Mouse (Mus musculus): ENCODE results near the gene Ppp3cb. TPM values are rescaled to one million over a fixed set of nuclear protein-coding genes. Genes with fewer than 3 reads are reported as not detected.
A peak's percentile ranks its signal among the peaks of the same experiment; 100 is the strongest.

Ppp3cb gene
- polyA plus RNA-seq, 1 experiment = 198 TPM

DNA sequence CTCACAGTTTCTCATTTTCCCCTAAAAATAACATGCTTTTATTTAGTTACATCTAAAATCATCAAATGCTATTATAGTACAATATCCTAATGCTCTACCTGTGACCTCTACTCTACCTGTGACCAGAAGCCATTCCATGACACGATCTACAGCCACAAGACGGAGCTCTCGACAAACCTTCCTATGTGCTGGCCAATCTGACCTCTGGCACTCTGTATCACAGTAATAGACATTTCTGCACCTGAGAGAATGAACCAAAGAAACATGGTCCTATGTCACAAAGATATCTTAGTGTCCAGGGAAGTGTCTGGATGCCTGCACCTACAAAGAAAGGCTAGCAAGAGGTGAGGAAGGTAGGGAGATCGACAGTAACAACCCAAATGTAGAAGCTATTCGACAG is 60.3 kb downstream of the Ppp3cb start:
- WGBS = 95% methylated on average over 5 of the region's 5 CpGs
- no peak overlapping the region for H3K27ac ChIP-seq (ENCODE audit: insufficient read depth, low read depth, low read length)
- H3K4me3 ChIP-seq (ENCODE audit: insufficient read depth, low read depth, low read length) = no peak overlapping the region
- TF ChIP-seq POLR2A (IDR thresholded peaks at IDR 0.05; ENCODE audit: insufficient read depth, low read depth, low read length) (no peak), CTCF (IDR thresholded peaks at IDR 0.05; ENCODE audit: insufficient read depth, low read depth, low read length) (no peak)
- H3K4me1 ChIP-seq (ENCODE audit: control insufficient read depth, insufficient read depth, low read length) = no peaks in the 10 kb centered on the region

DNA sequence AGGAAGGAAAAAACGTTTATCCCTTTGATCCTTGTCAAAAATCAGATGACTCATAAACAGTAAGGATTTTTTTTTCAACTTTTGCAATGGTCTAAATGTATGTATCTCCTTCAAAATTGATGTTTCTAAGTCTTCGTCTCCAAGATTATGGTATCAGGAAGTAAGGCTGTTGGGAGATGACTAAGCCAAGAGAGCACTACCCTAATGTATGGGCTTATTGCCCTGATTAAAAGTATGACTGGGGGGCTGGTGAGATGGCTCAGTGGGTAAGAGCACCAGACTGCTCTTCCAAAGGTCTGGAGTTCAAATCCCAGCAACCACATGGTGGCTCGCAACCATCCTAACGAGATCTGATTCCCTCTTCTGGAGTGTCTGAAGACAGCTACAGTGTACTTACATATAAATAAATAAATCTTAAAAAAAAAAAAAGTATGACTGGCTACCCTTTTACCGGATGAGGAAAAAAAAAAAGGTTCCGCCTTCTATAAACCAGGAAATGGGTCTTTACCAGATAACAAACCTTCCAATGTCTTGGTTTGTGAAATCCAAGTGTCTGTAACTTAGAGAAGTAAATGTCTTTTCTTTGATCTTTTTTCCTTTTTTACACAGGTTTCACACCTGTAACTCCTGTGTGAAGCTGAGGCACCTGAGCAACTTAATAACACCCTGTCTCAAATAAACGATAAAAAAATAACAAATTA is 64.2 kb downstream of the Ppp3cb start:
- TF ChIP-seq POLR2A (IDR thresholded peaks at IDR 0.05; ENCODE audit: insufficient read depth, low read depth, low read length) (no peak), CTCF (IDR thresholded peaks at IDR 0.05; ENCODE audit: insufficient read depth, low read depth, low read length) (no peak)
- Histone ChIP-seq H3K4me1 (ENCODE audit: control insufficient read depth, insufficient read depth, low read length) (no peaks in the 10 kb centered on the region), H3K4me3 (ENCODE audit: insufficient read depth, low read depth, low read length) (no peak overlapping the region), H3K27ac (ENCODE audit: insufficient read depth, low read depth, low read length) (no peak overlapping the region)
- 87% methylated on average over 7 of the region's 7 CpGs for WGBS

DNA sequence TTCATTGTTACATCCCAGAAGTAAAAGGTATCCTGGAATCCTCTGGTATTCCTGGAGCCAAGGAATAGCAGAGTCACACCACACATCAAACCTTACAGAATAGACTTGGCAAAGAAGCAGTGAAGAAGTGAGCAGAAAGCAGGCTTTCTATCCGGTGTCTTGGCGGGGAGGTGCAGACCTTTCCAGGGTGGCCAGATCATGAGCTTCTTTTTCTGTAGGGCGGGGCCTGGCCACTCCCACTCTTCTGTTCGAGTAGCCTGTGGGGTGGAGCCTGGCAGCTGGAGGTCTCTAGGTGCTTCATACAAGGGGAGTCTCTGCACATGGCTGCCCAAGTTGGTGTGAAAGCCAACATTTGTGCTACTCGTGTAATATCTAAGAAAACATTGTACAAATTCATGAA is 65.2 kb downstream of the Ppp3cb start:
- WGBS = 39% methylated on average over 5 of the region's 5 CpGs
- Histone ChIP-seq H3K4me1 (ENCODE audit: control insufficient read depth, insufficient read depth, low read length) (no peaks in the 10 kb centered on the region), H3K4me3 (ENCODE audit: insufficient read depth, low read depth, low read length) (no peak overlapping the region), H3K27ac (ENCODE audit: insufficient read depth, low read depth, low read length) (no peak overlapping the region)
- TF ChIP-seq POLR2A (IDR thresholded peaks at IDR 0.05; ENCODE audit: insufficient read depth, low read depth, low read length) = no peak
- no peak for TF ChIP-seq CTCF (IDR thresholded peaks at IDR 0.05; ENCODE audit: insufficient read depth, low read depth, low read length)

DNA sequence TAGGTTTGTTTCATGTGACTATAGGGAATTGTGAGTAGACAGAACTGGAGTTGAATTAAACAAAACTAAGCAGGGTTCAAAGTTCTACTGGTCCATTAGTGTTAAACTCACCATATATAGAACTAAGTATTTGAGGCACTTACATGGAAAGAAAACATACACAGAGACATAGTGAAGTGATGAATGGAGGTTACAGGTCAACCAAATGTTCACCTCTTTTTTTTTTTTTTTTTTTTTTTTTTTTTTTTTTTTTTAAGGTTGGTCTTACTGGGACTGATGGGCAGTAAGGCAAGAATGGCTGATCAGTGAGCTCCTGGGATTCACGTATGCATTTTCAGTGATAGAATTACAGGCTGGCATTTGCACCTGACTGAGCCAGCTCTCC is 66.2 kb downstream of the Ppp3cb start:
- H3K4me3 ChIP-seq (ENCODE audit: insufficient read depth, low read depth, low read length) = peak overlapping the region; percentile 91
- no peaks in the 10 kb centered on the region for H3K4me1 ChIP-seq (ENCODE audit: control insufficient read depth, insufficient read depth, low read length)
- 64% methylated on average over 1 of the region's 1 CpGs for WGBS
- H3K27ac ChIP-seq (ENCODE audit: insufficient read depth, low read depth, low read length) = no peak overlapping the region
- no peak for TF ChIP-seq CTCF (IDR thresholded peaks at IDR 0.05; ENCODE audit: insufficient read depth, low read depth, low read length)
- TF ChIP-seq POLR2A (IDR thresholded peaks at IDR 0.05; ENCODE audit: insufficient read depth, low read depth, low read length) = no peak

DNA sequence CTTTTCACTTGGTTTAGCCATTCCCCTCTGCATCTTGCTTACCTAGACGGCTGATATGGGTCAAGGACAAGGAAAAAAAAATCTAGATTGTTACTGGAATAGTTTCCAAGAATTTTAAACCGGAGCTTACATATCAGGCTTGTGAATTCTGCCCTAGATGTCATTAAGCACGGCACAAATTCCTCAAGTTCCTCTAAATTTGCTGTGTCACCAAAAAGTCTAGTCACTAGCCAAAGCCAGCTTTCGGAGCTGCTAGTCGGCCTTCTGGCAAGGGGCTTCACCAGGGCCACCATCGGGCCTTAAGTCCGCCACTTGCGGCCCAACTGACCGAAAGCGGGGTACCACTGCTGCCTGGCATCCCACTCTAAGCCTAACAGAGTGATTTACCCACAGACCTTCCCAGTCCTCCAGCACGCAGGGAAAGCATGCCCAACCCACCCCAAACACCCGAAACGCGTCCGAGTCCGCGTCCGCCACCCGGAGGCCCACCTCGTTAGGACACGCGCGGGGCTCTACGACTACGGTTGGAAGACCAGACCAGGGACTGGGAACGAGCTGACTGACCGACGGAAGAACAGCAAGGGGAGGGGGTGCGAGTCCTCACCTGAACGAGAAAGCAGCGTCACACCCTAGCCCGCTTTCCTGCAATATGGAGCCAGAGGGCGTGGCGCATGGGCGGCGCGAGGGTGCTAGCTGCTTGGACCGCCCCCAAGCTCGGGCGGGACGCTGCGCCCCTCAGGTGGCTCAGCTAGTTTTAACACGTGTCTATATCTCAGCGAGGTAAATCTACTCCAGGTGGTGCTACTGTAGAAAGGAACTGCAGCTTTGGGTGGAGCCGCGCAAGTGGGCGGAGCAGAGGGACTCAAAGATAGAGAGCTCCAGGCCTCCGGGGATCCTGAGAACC is 66.8 kb downstream of the Ppp3cb start, which contains the start of gene Anxa7:
Gene Anxa7, minus strand, starts transcription at position 843 of the 904 bp plus-strand sequence.
- peak within 1 kb of the TSS; percentile 9; the same call in 1 of the 2 replicates for H3K27ac ChIP-seq (ENCODE audit: insufficient read depth, low read depth, low read length)
- H3K4me3 ChIP-seq (ENCODE audit: insufficient read depth, low read depth, low read length) = peak within 1 kb of the TSS; percentile 91
- H3K4me1 ChIP-seq (ENCODE audit: control insufficient read depth, insufficient read depth, low read length) = no peaks in the 10 kb centered on the region
- peak; percentile 23; the same call in 1 of the 2 replicates for TF ChIP-seq POLR2A (IDR thresholded peaks at IDR 0.05; ENCODE audit: insufficient read depth, low read depth, low read length)
- no peak for TF ChIP-seq CTCF (IDR thresholded peaks at IDR 0.05; ENCODE audit: insufficient read depth, low read depth, low read length)
- 1% methylated on average over 48 of the region's 48 CpGs for WGBS

DNA sequence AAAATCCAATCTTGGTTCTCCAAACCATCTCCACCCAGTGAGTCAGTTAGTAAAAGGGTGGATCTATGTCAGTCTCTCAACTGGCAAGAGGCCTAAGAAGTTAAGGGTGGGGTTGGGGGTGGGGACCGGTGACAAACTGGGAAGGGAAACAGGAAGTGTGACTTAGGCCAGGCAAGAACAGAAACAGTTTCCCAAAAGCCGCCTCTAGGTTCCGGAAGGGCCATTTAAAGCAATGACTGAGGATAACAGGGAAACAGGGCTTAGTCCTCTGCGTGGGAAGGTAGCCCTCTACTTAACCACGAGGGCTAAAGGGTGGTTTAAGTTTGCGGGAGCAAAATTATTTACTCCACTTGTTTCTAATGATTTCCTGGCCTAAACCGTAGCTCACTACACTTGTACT is 67.6 kb downstream of the Ppp3cb start:
- no peak for TF ChIP-seq POLR2A (IDR thresholded peaks at IDR 0.05; ENCODE audit: insufficient read depth, low read depth, low read length)
- TF ChIP-seq CTCF (IDR thresholded peaks at IDR 0.05; ENCODE audit: insufficient read depth, low read depth, low read length) = no peak

DNA sequence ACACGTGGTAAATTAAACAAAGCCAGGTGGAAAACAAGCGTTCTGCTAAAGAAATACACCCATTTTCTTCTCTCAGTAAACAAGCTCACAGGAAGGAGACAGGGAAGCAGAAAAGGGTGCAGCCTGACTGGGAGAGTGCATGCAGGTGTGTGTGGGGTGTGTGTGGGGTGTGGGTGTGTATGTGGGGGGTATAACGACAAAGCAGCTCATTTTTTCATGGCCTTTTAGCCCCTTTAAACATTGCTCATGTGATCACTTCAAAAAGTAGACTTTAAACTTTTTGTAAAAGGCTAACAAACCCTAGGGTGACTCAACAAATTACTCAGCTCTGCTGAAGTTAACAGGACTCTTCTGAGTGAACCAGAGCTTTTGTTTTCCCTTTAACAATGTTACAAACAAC is 68.0 kb downstream of the Ppp3cb start:
- Histone ChIP-seq H3K4me3 (ENCODE audit: insufficient read depth, low read depth, low read length) (no peak overlapping the region), H3K4me1 (ENCODE audit: control insufficient read depth, insufficient read depth, low read length) (no peaks in the 10 kb centered on the region), H3K27ac (ENCODE audit: insufficient read depth, low read depth, low read length) (no peak overlapping the region)
- 46% methylated on average over 3 of the region's 3 CpGs for WGBS
- TF ChIP-seq CTCF (IDR thresholded peaks at IDR 0.05; ENCODE audit: insufficient read depth, low read depth, low read length) (no peak), POLR2A (IDR thresholded peaks at IDR 0.05; ENCODE audit: insufficient read depth, low read depth, low read length) (no peak)

More for the DNA sequence above, 67.6 kb downstream of the Ppp3cb start:
- H3K4me3 ChIP-seq (ENCODE audit: insufficient read depth, low read depth, low read length) = no peak overlapping the region
- WGBS = 22% methylated on average over 7 of the region's 7 CpGs
- H3K4me1 ChIP-seq (ENCODE audit: control insufficient read depth, insufficient read depth, low read length) = no peaks in the 10 kb centered on the region
- H3K27ac ChIP-seq (ENCODE audit: insufficient read depth, low read depth, low read length) = no peak overlapping the region

DNA sequence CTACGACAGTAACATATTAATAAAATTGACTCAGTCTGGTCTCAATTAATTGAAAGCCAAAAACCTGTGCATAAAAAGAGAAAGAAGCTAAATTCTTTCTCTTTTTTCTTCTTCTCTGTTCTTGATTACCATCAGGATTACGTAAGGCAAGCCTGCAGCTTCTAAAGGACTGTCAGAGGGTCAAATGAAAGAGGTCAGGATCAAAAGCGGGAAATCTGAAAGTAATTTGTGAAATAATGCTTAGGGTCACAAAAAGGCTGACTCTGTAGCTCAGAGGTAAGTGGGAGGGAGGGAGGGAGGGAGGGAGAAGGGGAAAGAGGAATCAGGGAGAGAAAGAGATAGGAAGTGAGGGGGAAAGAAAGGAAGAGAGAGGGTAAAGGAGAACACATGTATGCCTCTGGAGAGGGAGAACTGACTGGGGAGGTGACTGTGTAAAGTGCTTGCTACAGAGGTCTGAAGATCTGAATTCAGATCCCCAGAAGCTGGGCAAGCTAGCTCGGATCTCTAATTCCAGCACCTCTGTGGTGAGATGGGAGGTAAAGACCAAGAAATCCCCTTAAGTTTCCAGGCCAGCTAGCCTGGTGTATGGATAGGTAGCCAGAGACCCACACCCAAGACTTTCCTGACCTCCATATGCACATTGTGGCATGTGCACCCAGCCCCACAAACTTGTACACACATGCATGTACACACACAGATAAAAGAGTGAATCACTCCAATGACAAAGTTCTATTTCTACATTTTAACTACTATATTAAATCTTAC is 68.9 kb downstream of the Ppp3cb start:
- H3K27ac ChIP-seq (ENCODE audit: insufficient read depth, low read depth, low read length) = no peak overlapping the region
- WGBS = 71% methylated on average over 4 of the region's 4 CpGs
- TF ChIP-seq CTCF (IDR thresholded peaks at IDR 0.05; ENCODE audit: insufficient read depth, low read depth, low read length) = no peak
- TF ChIP-seq POLR2A (IDR thresholded peaks at IDR 0.05; ENCODE audit: insufficient read depth, low read depth, low read length) = no peak
- H3K4me1 ChIP-seq (ENCODE audit: control insufficient read depth, insufficient read depth, low read length) = no peaks in the 10 kb centered on the region
- H3K4me3 ChIP-seq (ENCODE audit: insufficient read depth, low read depth, low read length) = no peak overlapping the region
